Mouse (Mus musculus): ENCODE measurements around the gene Qsox1.

The Qsox1 gene

GRCm38 (mm10) chr1:155798000-155798399 lies 14.7 kb downstream of the Qsox1 start:
- DNase-seq, result no peak

DNA sequence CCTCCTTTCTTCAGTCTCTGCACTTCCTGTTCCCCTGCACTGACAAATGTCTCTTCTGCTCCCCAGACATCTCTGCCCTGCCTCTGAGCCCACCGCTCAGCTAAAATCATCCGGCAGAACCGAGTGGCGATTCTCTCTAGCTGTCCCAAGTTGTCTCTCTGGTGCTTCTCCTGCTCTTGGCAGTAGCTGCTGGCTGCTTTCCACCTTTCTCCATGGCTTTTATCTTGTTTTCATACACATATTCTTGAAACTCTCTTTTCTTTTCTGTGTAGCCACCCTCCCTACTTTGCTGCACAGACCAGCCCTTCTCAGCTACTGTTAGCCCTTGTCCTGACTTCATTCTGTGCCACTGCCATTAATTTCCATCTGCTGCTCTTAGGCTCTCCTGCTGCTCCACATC lies 15.3 kb downstream of the Qsox1 start:
- no peak for DNase-seq

DNA sequence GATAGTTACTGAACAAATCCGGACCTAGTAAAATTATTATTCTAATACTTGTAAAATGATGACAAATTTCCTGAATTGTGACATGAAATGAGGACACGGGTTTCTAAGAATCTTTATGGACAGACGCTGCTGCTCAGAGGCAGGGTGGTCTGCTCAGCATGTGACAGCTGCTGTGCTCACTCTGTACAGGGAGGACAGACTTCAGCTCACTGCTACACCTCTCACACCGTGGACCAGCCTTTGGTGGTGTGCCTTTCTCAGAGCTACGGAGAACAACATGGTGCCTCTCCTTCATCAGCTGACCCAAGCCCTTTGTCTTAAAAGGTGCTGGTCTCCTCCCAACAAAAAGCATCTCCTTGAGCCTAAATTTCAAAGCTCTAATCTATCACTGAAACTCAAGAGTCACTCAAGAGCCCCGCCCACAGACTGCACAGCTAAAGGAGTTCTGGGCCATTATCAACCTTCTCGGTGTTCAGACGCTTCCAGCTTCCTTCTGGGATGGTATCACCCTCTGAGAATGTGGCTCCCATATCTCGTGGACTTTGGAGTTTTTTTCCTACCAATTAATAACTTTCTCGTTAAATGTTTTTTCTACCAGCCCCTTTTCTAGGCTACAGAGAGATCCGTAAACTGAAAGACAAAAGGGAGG lies 15.8 kb downstream of the Qsox1 start:
- no peak for DNase-seq

DNA sequence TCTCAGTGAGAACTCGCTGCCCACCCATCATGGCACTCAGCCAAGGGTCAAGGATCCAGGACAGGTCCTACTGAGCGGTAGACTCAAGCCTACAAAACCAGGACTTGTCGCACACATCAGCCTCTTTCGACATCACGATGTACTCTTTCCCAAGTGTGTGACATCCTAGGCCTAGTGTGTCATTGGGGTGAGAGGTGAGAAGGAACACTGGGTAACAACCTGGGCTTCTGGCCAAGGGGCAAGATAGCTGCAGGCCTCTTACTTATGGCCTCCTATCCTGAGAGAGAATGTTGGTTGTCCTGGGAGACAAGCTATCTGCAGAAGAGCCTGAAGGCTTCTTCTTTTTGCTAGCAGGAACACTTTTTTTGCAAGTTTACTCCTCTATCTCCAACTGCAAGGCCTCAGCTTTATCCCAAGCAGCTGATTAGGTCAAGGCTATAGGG lies 16.9 kb downstream of the Qsox1 start:
- no peak for DNase-seq

DNA sequence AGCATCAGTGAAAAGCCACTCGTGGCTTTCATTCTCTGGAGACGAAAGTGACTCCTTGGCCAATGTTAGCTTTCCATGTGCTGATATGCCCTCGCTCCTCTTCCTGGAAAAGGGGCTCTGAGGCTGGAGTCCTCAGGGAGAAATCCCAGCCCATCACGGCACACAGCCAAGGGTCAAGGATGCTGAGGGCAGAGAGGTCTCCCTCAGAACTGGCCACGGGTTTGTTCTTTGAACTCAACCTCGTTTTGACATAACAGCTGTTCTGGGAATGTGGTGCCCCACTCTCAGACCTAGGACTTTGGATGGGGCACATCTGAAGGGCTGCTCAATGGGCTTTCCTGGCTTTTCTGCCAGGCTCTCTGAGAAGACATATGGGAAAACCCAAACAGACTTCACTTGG lies 17.8 kb downstream of the Qsox1 start:
- no peak for DNase-seq

DNA sequence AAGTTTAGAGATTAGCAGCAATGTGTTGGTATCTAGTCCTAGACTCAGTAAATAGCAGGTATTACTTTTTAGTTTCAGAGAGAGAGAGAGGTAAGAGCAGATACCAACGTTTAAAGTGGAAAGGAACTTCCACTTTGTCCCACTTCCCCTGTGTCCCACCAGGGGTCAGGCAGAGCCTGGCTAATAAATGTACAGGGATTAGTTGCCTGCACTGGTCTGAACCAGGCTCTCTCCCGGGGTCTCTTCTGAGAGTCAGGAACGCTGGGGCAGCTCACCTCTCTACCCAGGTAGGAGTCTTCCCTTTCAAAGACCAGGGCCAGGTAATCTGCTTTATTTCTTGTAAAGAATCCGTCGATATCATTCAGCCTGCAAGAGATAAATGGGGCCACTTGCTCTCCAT lies 20.8 kb downstream of the Qsox1 start:
- no peak for DNase-seq

DNA sequence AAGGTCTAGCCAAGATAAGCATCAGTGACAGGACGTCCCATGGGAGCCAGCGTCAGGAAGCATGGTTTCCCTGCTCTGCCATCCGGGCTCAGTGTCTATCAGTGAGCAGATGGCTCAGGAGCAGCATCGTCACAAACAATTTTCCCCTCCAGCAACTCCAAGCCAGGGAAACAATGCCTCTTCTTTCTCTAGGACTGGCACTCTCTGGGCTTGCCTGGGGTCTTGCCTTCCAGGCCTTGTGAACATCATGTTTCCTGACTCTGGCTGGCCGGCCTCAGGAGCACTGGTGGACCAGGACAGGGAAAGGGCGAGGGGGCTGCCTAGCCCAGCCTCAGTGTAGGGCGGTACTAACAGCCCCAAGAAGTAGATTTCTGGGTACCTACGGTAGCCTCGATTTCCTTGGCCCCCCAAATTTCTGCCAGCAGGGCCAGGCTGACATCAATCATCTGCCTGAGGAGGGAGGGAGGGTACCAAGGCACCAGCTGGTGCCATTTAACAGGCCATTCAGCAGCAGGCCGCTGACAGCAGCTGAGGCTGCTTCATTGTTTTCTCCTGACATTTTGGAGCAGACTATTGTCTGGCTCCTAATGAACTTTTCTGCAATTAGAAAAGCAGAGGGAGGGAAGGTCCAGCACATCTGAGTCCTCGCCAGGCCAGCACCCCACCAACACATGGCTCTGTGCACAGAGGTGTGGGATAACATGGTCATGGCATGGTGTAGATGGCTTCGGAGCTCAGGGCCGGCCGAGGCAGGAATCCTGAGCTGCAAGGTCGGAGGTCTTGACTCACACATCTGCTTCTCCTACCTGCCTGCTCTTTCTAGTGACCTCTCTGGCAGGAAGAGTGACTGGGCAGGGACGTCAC lies 22.3 kb downstream of the Qsox1 start:
- DNase-seq, result no peak

DNA sequence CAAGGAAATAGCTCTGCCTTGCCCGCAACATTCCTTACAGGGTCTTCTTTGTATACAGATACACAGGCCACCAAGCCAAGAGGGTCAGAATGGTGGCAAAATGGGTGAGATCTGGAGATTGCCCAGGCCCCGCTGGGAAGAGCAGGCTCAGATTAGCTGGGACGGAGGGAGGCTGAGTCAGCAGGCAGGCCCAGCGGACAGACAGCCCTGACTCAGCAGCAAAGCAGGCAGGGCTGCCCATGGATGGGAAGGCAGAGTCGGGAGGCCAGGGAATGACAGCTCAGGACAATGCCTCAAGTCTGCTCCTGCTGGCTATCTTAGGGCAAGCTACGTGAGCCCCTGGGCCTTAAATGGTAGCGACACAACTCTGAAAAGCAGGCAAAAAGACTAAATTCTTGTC lies 26.8 kb downstream of the Qsox1 start:
- no peak for DNase-seq

DNA sequence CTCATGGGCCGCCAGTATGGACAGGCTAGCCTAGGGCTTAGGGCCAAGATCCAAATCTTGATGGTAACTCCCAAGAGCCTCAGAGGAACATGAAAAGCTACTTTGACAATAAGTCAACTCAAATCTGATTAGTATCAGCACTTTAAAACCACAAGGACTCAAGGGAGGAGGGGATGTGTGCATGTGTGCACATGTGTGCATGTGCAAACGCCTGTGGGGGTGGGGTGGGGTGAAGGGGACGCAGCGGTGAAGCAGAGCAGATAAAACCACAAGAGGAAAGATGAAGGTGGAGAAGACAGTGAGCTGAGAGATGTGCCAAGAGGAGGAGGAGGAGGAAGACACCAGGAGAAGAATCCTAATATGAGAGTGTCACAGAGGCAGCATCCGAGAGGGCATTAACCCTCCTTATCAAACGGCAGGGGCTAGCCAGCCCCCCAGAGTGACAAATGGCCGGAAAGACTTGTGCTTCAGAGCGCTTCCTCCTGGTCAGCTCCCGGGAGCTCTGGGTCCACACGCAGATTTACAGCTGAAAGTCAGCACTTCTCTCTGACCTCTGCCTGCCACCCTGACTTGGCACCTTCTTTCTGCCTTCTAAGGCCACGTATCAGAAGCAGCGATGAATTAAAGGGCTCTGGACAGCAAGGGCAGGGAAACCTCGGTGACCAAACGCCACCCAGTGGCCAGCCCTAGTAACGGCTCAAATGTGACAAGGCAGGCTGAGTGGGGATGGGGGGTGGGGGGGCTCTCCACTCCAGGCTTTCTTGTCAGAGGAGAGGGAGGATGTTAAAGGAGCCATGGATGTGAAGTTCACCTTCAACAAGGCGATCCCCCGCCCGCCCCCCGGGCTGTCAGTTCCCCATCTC lies 28.1 kb downstream of the Qsox1 start:
- peak; percentile 69 for DNase-seq

GRCm38 (mm10) chr1:155782382-155782781 lies 30.3 kb downstream of the Qsox1 start:
- DNase-seq, result peak; percentile 68

GRCm38 (mm10) chr1:155777641-155778625 lies 34.8 kb downstream of the Qsox1 start:
- DNase-seq, result no peak

- DNase-seq, result no peak
Measured at GRCm38 (mm10) chr1:155759167-155759566, 53.5 kb downstream of the Qsox1 start.

- DNase-seq, result no peak
Measured at GRCm38 (mm10) chr1:155758711-155759110, 54.0 kb downstream of the Qsox1 start.

- DNase-seq, result no peak
Measured at GRCm38 (mm10) chr1:155757621-155758020, 55.1 kb downstream of the Qsox1 start.

GRCm38 (mm10) chr1:155753411-155753810 lies 59.3 kb downstream of the Qsox1 start:
- DNase-seq, result no peak

GRCm38 (mm10) chr1:155751484-155752255 lies 61.0 kb downstream of the Qsox1 start, which contains the start of gene Lhx4:
TSS of gene Lhx4 (minus strand) at chr1:155751684.
- no peak for DNase-seq

- no peak for DNase-seq
Measured at GRCm38 (mm10) chr1:155750517-155751178, 62.0 kb downstream of the Qsox1 start.

GRCm38 (mm10) chr1:155747911-155748310 lies 64.8 kb downstream of the Qsox1 start:
- no peak for DNase-seq

DNA sequence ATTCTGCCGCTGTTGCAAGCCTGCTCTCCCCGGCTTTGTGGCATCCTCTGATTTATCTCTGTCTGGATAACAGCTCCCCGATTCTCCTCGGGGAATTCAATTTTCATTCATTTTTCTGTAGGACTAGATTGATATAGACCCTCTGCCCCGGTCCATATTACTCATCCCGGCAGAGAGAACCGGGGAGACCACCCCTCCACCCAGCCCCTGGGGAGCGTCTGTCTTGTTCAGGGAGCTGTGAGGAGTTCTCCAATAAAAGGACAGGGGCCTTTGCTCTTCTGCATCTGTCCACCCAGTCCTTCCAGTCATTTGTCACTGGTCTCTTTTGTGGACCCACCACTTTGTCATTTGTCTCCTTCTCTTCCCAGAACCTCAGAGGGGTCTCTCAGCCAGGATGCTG lies 65.7 kb downstream of the Qsox1 start:
- DNase-seq, result no peak
